Mouse (Mus musculus): ENCODE data around the gene Akap8l. TPM values are rescaled to one million over a fixed set of nuclear protein-coding genes. Genes with fewer than 3 reads are reported as not detected.

The Akap8l gene
- 69.9 and 83.6 TPM in 2 replicates for total RNA-seq (2014; rRNA removed)
- 113 and 117 TPM in 2 replicates for polyA plus RNA-seq (2015; fragmentation: Nextera tagmentation; extraction: Ambion mirVana)

- Histone ChIP-seq H3K27me3 (ENCODE audit: insufficient read depth, low read length) (no peaks in the 10 kb centered on the region), H3K36me3 (ENCODE audit: insufficient read depth, low read length) (peaks cover 19% of the 10 kb centered on the region), H3K9me3 (ENCODE audit: low read length) (no peaks in the 10 kb centered on the region), H3K4me3 (ENCODE audit: low read depth, low read length) (peak within 1 kb of the TSS; percentile 81), H3K27ac (ENCODE audit: low read depth, low read length) (peak within 1 kb of the TSS; percentile 91), H3K4me2 (ENCODE audit: low read depth, low read length, poor library complexity, severe bottlenecking) (peak within 1 kb of the TSS; percentile 69), H3K4me1 (ENCODE audit: insufficient read depth, low read length) (peaks cover 8% of the 10 kb centered on the region; the same call in 1 of the 2 replicates), H3K9ac (replicated peaks; ENCODE audit: low read length, poor library complexity, severe bottlenecking) (peak within 1 kb of the TSS; percentile 77)
- no peak for TF ChIP-seq CTCF (IDR thresholded peaks at IDR 0.05)
- WGBS = under 1% methylated on average over 37 of the region's 37 CpGs
- ATAC-seq (ENCODE audit: low FRiP score) (peak; percentile 97), DNase-seq (ENCODE audit: low spot score) (peak; percentile 99)
Observed at GRCm38 (mm10) chr17:32350382-32350983, at the start of gene Akap8l. Gene Akap8l (minus strand): TSS chr17:32350607.

GRCm38 (mm10) chr17:32396266-32396665 lies 45.9 kb upstream of the Akap8l start:
- no peak for DNase-seq (ENCODE audit: low spot score)

DNA sequence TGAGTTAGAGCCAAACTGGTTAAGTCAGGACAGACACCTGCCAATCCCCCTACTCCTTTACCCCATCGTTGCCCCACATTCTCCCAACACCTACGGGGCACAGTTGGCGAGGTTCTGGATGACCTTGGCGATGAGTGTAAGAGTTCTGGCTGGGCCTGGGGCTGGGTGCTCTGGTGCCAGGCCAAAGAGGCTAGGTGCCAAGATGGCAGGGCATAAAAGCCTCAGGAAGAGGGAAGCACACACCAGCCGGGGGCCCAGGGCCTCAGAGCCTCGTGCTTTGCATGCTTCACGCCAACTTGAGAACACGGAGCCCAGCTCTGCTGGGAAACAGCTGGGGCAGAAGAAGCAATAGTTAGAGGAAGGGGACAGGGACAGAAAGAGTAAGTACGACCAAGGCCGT lies 43.5 kb upstream of the Akap8l start:
- H3K9ac ChIP-seq (replicated peaks; ENCODE audit: low read length, poor library complexity, severe bottlenecking) = no peak overlapping the region

More at GRCm38 (mm10) chr17:32396266-32396665, 45.9 kb upstream of the Akap8l start:
- Histone ChIP-seq H3K27me3 (ENCODE audit: insufficient read depth, low read length) (peaks cover 74% of the 10 kb centered on the region), H3K4me3 (ENCODE audit: low read depth, low read length) (peak overlapping the region; percentile 29; the same call in 1 of the 2 replicates), H3K27ac (ENCODE audit: low read depth, low read length) (no peak overlapping the region), H3K4me2 (ENCODE audit: low read depth, low read length, poor library complexity, severe bottlenecking) (peak overlapping the region; percentile 37), H3K9me3 (ENCODE audit: low read length) (no peaks in the 10 kb centered on the region), H3K4me1 (ENCODE audit: insufficient read depth, low read length) (peaks cover 7% of the 10 kb centered on the region; the same call in 1 of the 2 replicates), H3K36me3 (ENCODE audit: insufficient read depth, low read length) (no peaks in the 10 kb centered on the region), H3K9ac (replicated peaks; ENCODE audit: low read length, poor library complexity, severe bottlenecking) (no peak overlapping the region)
- TF ChIP-seq CTCF (IDR thresholded peaks at IDR 0.05) = no peak
- WGBS = 7% methylated on average over 37 of the region's 37 CpGs
- ATAC-seq (ENCODE audit: low FRiP score) = no peak

DNA sequence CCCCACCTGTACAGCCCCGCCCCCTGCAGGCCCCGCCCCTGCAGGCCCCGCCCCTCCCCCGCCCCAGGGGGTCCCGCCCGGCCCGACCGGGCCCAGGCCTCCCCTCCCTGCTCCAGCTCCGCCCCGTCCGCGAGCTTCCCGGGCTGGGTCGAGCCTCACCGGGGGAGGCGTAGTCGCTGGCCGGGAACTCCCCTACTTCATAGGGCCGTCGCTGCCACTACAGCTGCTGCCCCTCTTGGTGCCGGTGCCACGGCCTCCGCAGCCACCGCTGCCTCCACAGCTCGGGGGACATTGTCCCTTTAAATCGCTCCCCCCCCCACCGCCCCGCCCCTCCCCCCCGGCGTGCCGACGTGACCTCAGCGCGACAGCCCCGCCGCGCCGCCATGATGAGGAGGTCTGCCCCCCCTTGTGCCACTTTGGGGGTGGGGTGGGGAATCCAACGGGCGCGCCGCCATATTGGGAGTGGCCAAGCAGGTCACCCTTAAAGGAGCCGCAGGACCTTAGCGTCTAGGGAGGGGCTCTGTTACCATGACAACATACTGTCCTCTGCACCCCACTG lies 38.8 kb upstream of the Akap8l start, which contains the start of gene Wiz:
Gene Wiz (minus strand): TSS at position 339 of the 559 bp plus-strand sequence.
- Histone ChIP-seq H3K36me3 (ENCODE audit: insufficient read depth, low read length) (peaks cover 11% of the 10 kb centered on the region), H3K27ac (ENCODE audit: low read depth, low read length) (peak within 1 kb of the TSS; percentile 77), H3K9ac (replicated peaks; ENCODE audit: low read length, poor library complexity, severe bottlenecking) (peak within 1 kb of the TSS; percentile 93), H3K4me2 (ENCODE audit: low read depth, low read length, poor library complexity, severe bottlenecking) (peak within 1 kb of the TSS; percentile 95), H3K27me3 (ENCODE audit: insufficient read depth, low read length) (peaks cover 31% of the 10 kb centered on the region), H3K4me1 (ENCODE audit: insufficient read depth, low read length) (0 out of 2 replicates have a peak, but pooled peaks cover 2% of the 10 kb centered on the region), H3K9me3 (ENCODE audit: low read length) (no peaks in the 10 kb centered on the region), H3K4me3 (ENCODE audit: low read depth, low read length) (peak within 1 kb of the TSS; percentile 86)
- DNase-seq (ENCODE audit: low spot score) = peak; percentile 94
- WGBS = 0% methylated on average over 9 of the region's 44 CpGs
- ATAC-seq (ENCODE audit: low FRiP score) = peak; percentile 91
- TF ChIP-seq CTCF (IDR thresholded peaks at IDR 0.05) = no peak

More for the DNA sequence above, 43.5 kb upstream of the Akap8l start:
- H3K36me3 ChIP-seq (ENCODE audit: insufficient read depth, low read length) = no peaks in the 10 kb centered on the region
- H3K4me1 ChIP-seq (ENCODE audit: insufficient read depth, low read length) = peaks cover 7% of the 10 kb centered on the region; the same call in 1 of the 2 replicates
- H3K9me3 ChIP-seq (ENCODE audit: low read length) = no peaks in the 10 kb centered on the region
- H3K4me2 ChIP-seq (ENCODE audit: low read depth, low read length, poor library complexity, severe bottlenecking) = no peak overlapping the region
- DNase-seq (ENCODE audit: low spot score) = no peak
- peaks cover 74% of the 10 kb centered on the region for H3K27me3 ChIP-seq (ENCODE audit: insufficient read depth, low read length)
- ATAC-seq (ENCODE audit: low FRiP score) = no peak
- H3K4me3 ChIP-seq (ENCODE audit: low read depth, low read length) = no peak overlapping the region
- no peak overlapping the region for H3K27ac ChIP-seq (ENCODE audit: low read depth, low read length)
- TF ChIP-seq CTCF (IDR thresholded peaks at IDR 0.05) = no peak
- 87% methylated on average over 10 of the region's 10 CpGs for WGBS

GRCm38 (mm10) chr17:32388370-32389100 lies 38.1 kb upstream of the Akap8l start:
- H3K4me3 ChIP-seq (ENCODE audit: low read depth, low read length) = peak overlapping the region; percentile 86
- under 1% methylated on average over 36 of the region's 39 CpGs for WGBS
- no peaks in the 10 kb centered on the region for H3K9me3 ChIP-seq (ENCODE audit: low read length)
- peak overlapping the region; percentile 95 for H3K4me2 ChIP-seq (ENCODE audit: low read depth, low read length, poor library complexity, severe bottlenecking)
- H3K9ac ChIP-seq (replicated peaks; ENCODE audit: low read length, poor library complexity, severe bottlenecking) = peak overlapping the region; percentile 93
- TF ChIP-seq CTCF (IDR thresholded peaks at IDR 0.05) = no peak
- 0 out of 2 replicates have a peak, but pooled peaks cover 2% of the 10 kb centered on the region for H3K4me1 ChIP-seq (ENCODE audit: insufficient read depth, low read length)
- DNase-seq (ENCODE audit: low spot score) (peak; percentile 31), ATAC-seq (ENCODE audit: low FRiP score) (peak; percentile 63)
- peaks cover 24% of the 10 kb centered on the region for H3K27me3 ChIP-seq (ENCODE audit: insufficient read depth, low read length)
- peak overlapping the region; percentile 77 for H3K27ac ChIP-seq (ENCODE audit: low read depth, low read length)
- peaks cover 17% of the 10 kb centered on the region for H3K36me3 ChIP-seq (ENCODE audit: insufficient read depth, low read length)

Measured in midbrain, postnatal 0 days (tissue).